Mouse (Mus musculus): Measurements from ENCODE around the gene 1700122O11Rik.

GRCm38 (mm10) chr17:48005816-48006215, 32.3 kb downstream of the 1700122O11Rik start:
- no peak for TF ChIP-seq CTCF (IDR thresholded peaks at IDR 0.05; ENCODE audit: control insufficient read depth, insufficient read depth, insufficient replicate concordance, low read depth, low read length)
- TF ChIP-seq POLR2A (IDR thresholded peaks at IDR 0.05; ENCODE audit: control insufficient read depth, low read depth, low read length) = no peak

All from testis, adult 2 months (tissue).